Mouse (Mus musculus) MEL (cell line): ENCODE data around the gene Ctsw. TPM values are rescaled to one million over a fixed set of nuclear protein-coding genes. Genes with fewer than 3 reads are reported as not detected.
A peak's percentile ranks its signal among the peaks of the same experiment; 100 is the strongest.

Experiments used
- DNase-seq: peaks from one replicate; pipeline ENCODE4 v3.0.0; 2011; ENCODE audit warnings: low read depth, low spot score
- H3K27ac ChIP-seq: 2 replicates; pipeline ENCODE4 v1.5.1; 2012; ENCODE audit warnings: low read depth, mild to moderate bottlenecking, control low read depth, low read length, moderate library complexity; ENCODE audit not compliant: control insufficient read depth
- H3K27me3 ChIP-seq, 2 experiments: fragments of 150-350 bp in 1 of 2; sonication (generic) in 1 of 2; 2 replicates each; pipeline ENCODE4 v1.6.1; 2012; ENCODE audit warnings: low read length in 2 of 2, mild to moderate bottlenecking in 2 of 2, improper control_type of control experiment in 1 of 2, moderate library complexity in 1 of 2; ENCODE audit not compliant: insufficient read depth in 2 of 2, control insufficient read depth in 1 of 2
- H3K36me3 ChIP-seq, 2 experiments: 2 replicates each; pipeline ENCODE4 v1.6.1; 2012 to 2014; ENCODE audit warnings: low read length in 2 of 2, improper control_type of control experiment in 1 of 2, inconsistent platforms in 1 of 2, mild to moderate bottlenecking in 1 of 2; ENCODE audit not compliant: insufficient read depth in 2 of 2, control insufficient read depth in 1 of 2
- H3K4me1 ChIP-seq, 2 experiments: fragments of 150-350 bp in 1 of 2; sonication (generic) in 1 of 2; 2 replicates each; pipeline ENCODE4 v1.6.1; 2012; ENCODE audit warnings: low read length in 2 of 2, improper control_type of control experiment in 1 of 2, mild to moderate bottlenecking in 1 of 2; ENCODE audit not compliant: insufficient read depth in 2 of 2, control insufficient read depth in 1 of 2
- H3K4me3 ChIP-seq, 2 experiments: fragments of 150-350 bp in 1 of 2; sonication (generic) in 1 of 2; 2 replicates each; pipeline ENCODE4 v1.5.1; 2012; ENCODE audit warnings: low read depth in 2 of 2, low read length in 2 of 2, mild to moderate bottlenecking in 2 of 2, moderate library complexity in 2 of 2, control low read depth in 1 of 2, improper control_type of control experiment in 1 of 2; ENCODE audit not compliant: control insufficient read depth in 1 of 2, insufficient read depth in 1 of 2
- H3K79me2 ChIP-seq: 2 replicates; pipeline ENCODE4 v1.6.1; 2012; ENCODE audit warnings: mild to moderate bottlenecking, low read length, moderate library complexity; ENCODE audit not compliant: control insufficient read depth, poor library complexity, insufficient read depth
- H3K9ac ChIP-seq: 2 replicates; pipeline ENCODE4 v1.6.1; 2012; ENCODE audit warnings: low read depth, mild to moderate bottlenecking, control low read depth, low read length, moderate library complexity; ENCODE audit not compliant: control insufficient read depth, poor library complexity, severe bottlenecking
- H3K9me3 ChIP-seq: fragments of 150-350 bp; sonication (generic); replicated peaks from 2 replicates; pipeline ENCODE4 v1.6.1; 2012; ENCODE audit warnings: mild to moderate bottlenecking, low read length, improper control_type of control experiment, moderate library complexity; ENCODE audit not compliant: insufficient read depth
- BHLHE40 ChIP-seq: IDR thresholded peaks from 2 replicates; pipeline ENCODE4 v1.6.1; 2012; ENCODE audit warnings: low read depth, mild to moderate bottlenecking, inconsistent platforms, low read length, improper control_type of control experiment, borderline replicate concordance
- CHD1 ChIP-seq: IDR thresholded peaks from 2 replicates; pipeline ENCODE4 v1.6.1; 2012; ENCODE audit warnings: low read depth, mild to moderate bottlenecking, inconsistent platforms, low read length, improper control_type of control experiment
- CHD2 ChIP-seq: IDR thresholded peaks from 2 replicates; pipeline ENCODE4 v1.6.1; 2011; ENCODE audit warnings: low read length, improper control_type of control experiment
- CTCF ChIP-seq, 3 experiments: IDR thresholded peaks in 2 of 3; conservative IDR thresholded peaks in 1 of 3; 2 replicates each; pipeline ENCODE4 v1.5.1; 2011 to 2012; ENCODE audit warnings: low read length in 3 of 3, low read depth in 2 of 3, mild to moderate bottlenecking in 2 of 3, improper control_type of control experiment in 1 of 3, inconsistent platforms in 1 of 3, mixed read lengths in 1 of 3, moderate library complexity in 1 of 3; ENCODE audit not compliant: control insufficient read depth in 1 of 3, insufficient read depth in 1 of 3, poor library complexity in 1 of 3, severe bottlenecking in 1 of 3
- E2F4 ChIP-seq: IDR thresholded peaks from 2 replicates; pipeline ENCODE4 v1.6.1; 2011; ENCODE audit warnings: low read depth, low read length, improper control_type of control experiment, borderline replicate concordance
- ELF1 ChIP-seq: IDR thresholded peaks from 2 replicates; pipeline ENCODE4 v1.6.1; 2014; ENCODE audit warnings: low read depth, mild to moderate bottlenecking, inconsistent platforms, low read length, improper control_type of control experiment, moderate library complexity
- EP300 ChIP-seq, 2 experiments: IDR thresholded peaks; 2 replicates each; pipeline ENCODE4 v1.6.1; 2011; ENCODE audit warnings: improper control_type of control experiment in 2 of 2, low read length in 2 of 2, low read depth in 1 of 2, mild to moderate bottlenecking in 1 of 2
- ETS1 ChIP-seq: IDR thresholded peaks from 2 replicates; pipeline ENCODE4 v1.6.1; 2012; ENCODE audit warnings: low read depth, mild to moderate bottlenecking, inconsistent platforms, low read length, improper control_type of control experiment, moderate library complexity
- GABPA ChIP-seq: IDR thresholded peaks from 2 replicates; pipeline ENCODE4 v1.6.1; 2012; ENCODE audit warnings: low read depth, mild to moderate bottlenecking, inconsistent platforms, low read length, improper control_type of control experiment, moderate library complexity
- GATA1 ChIP-seq: IDR thresholded peaks from 2 replicates; pipeline ENCODE4 v1.6.1; 2011; ENCODE audit warnings: low read depth, low read length, improper control_type of control experiment
- HCFC1 ChIP-seq: IDR thresholded peaks from 2 replicates; pipeline ENCODE4 v1.6.1; 2012; ENCODE audit warnings: low read depth, mild to moderate bottlenecking, inconsistent platforms, low read length, improper control_type of control experiment, moderate library complexity
- JUND ChIP-seq: IDR thresholded peaks from 2 replicates; pipeline ENCODE4 v1.6.1; 2011; ENCODE audit warnings: low read depth, mild to moderate bottlenecking, improper control_type of control experiment, low read length
- KAT2A ChIP-seq: conservative IDR thresholded peaks from 2 replicates; pipeline ENCODE4 v1.6.1; 2012; ENCODE audit warnings: low read depth, low read length, improper control_type of control experiment, inconsistent platforms
- MAFK ChIP-seq: IDR thresholded peaks from 2 replicates; pipeline ENCODE4 v1.6.1; 2011; ENCODE audit warnings: low read depth, mild to moderate bottlenecking, low read length, improper control_type of control experiment, borderline replicate concordance
- MAX ChIP-seq: IDR thresholded peaks from 2 replicates; pipeline ENCODE4 v1.6.1; 2011; ENCODE audit warnings: low read length, improper control_type of control experiment
- MAZ ChIP-seq: IDR thresholded peaks from 2 replicates; pipeline ENCODE4 v1.6.1; 2012; ENCODE audit warnings: low read depth, mild to moderate bottlenecking, inconsistent platforms, low read length, improper control_type of control experiment
- MEF2A ChIP-seq: IDR thresholded peaks from 2 replicates; pipeline ENCODE4 v1.6.1; 2014; ENCODE audit warnings: low read depth, mild to moderate bottlenecking, inconsistent platforms, low read length, improper control_type of control experiment; ENCODE audit not compliant: poor library complexity, insufficient replicate concordance, severe bottlenecking; ENCODE audit errors: extremely low read depth
- MXI1 ChIP-seq: IDR thresholded peaks from 2 replicates; pipeline ENCODE4 v1.6.1; 2011; ENCODE audit warnings: mild to moderate bottlenecking, low read depth, low read length, improper control_type of control experiment
- MYB ChIP-seq: IDR thresholded peaks from 2 replicates; pipeline ENCODE4 v1.6.1; 2011; ENCODE audit warnings: mild to moderate bottlenecking, low read depth, low read length, improper control_type of control experiment
- MYC ChIP-seq: IDR thresholded peaks from 2 replicates; pipeline ENCODE4 v1.6.1; 2011; ENCODE audit warnings: low read depth, mild to moderate bottlenecking, low read length, improper control_type of control experiment, moderate library complexity
- NELFE ChIP-seq: IDR thresholded peaks from 2 replicates; pipeline ENCODE4 v1.6.1; 2011; ENCODE audit warnings: low read depth, low read length, improper control_type of control experiment
- NRF1 ChIP-seq: IDR thresholded peaks from 2 replicates; pipeline ENCODE4 v1.6.1; 2014; ENCODE audit warnings: low read depth, mild to moderate bottlenecking, inconsistent platforms, low read length, improper control_type of control experiment, moderate library complexity; ENCODE audit not compliant: poor library complexity, insufficient read depth, severe bottlenecking
- POLR2A ChIP-seq, 2 experiments: IDR thresholded peaks; 2 replicates each; pipeline ENCODE4 v1.6.1; 2011 to 2012; ENCODE audit warnings: low read length in 2 of 2, mild to moderate bottlenecking in 2 of 2, control low read depth in 1 of 2, improper control_type of control experiment in 1 of 2, low read depth in 1 of 2, moderate library complexity in 1 of 2; ENCODE audit not compliant: control insufficient read depth in 1 of 2, insufficient read depth in 1 of 2, poor library complexity in 1 of 2
- POLR2AphosphoS2 ChIP-seq: IDR thresholded peaks from 2 replicates; pipeline ENCODE4 v1.6.1; 2011; ENCODE audit warnings: low read length, improper control_type of control experiment
- RAD21 ChIP-seq: IDR thresholded peaks from 2 replicates; pipeline ENCODE4 v1.6.1; 2011; ENCODE audit warnings: mild to moderate bottlenecking, low read depth, low read length, improper control_type of control experiment
- RCOR1 ChIP-seq: IDR thresholded peaks from 2 replicates; pipeline ENCODE4 v1.6.1; 2012; ENCODE audit warnings: low read depth, mild to moderate bottlenecking, inconsistent platforms, low read length, improper control_type of control experiment
- SMC3 ChIP-seq: IDR thresholded peaks from 2 replicates; pipeline ENCODE4 v1.6.1; 2011; ENCODE audit warnings: low read depth, low read length, improper control_type of control experiment
- TAL1 ChIP-seq: IDR thresholded peaks from 2 replicates; pipeline ENCODE4 v1.6.1; 2012; ENCODE audit warnings: mild to moderate bottlenecking, inconsistent platforms, low read length, moderate library complexity, mixed read lengths
- TBP ChIP-seq: IDR thresholded peaks from 2 replicates; pipeline ENCODE4 v1.8.0; 2011; ENCODE audit warnings: low read depth, low read length, improper control_type of control experiment
- TCF12 ChIP-seq: IDR thresholded peaks from 2 replicates; pipeline ENCODE4 v1.6.1; 2014; ENCODE audit warnings: low read depth, mild to moderate bottlenecking, inconsistent platforms, low read length, improper control_type of control experiment, moderate library complexity
- UBTF ChIP-seq: IDR thresholded peaks from 2 replicates; pipeline ENCODE4 v1.6.1; 2012; ENCODE audit warnings: low read depth, mild to moderate bottlenecking, inconsistent platforms, low read length, improper control_type of control experiment, moderate library complexity, borderline replicate concordance; ENCODE audit not compliant: insufficient read depth
- USF1 ChIP-seq: IDR thresholded peaks from 2 replicates; pipeline ENCODE4 v1.6.1; 2014; ENCODE audit warnings: low read depth, mild to moderate bottlenecking, inconsistent platforms, low read length, improper control_type of control experiment, moderate library complexity
- USF2 ChIP-seq, 2 experiments: IDR thresholded peaks; 2 replicates each; pipeline ENCODE4 v1.6.1; 2011 to 2012; ENCODE audit warnings: improper control_type of control experiment in 2 of 2, low read length in 2 of 2, borderline replicate concordance in 1 of 2, inconsistent platforms in 1 of 2, low read depth in 1 of 2, mild to moderate bottlenecking in 1 of 2; ENCODE audit not compliant: insufficient read depth in 1 of 2
- ZC3H11A ChIP-seq: IDR thresholded peaks from 2 replicates; pipeline ENCODE4 v1.6.1; 2012; ENCODE audit warnings: low read depth, mild to moderate bottlenecking, inconsistent platforms, low read length, improper control_type of control experiment
- ZKSCAN1 ChIP-seq: IDR thresholded peaks from 2 replicates; pipeline ENCODE4 v1.6.1; 2012; ENCODE audit warnings: low read depth, mild to moderate bottlenecking, inconsistent platforms, low read length, improper control_type of control experiment, moderate library complexity
- ZMIZ1 ChIP-seq: IDR thresholded peaks from 2 replicates; pipeline ENCODE4 v1.6.1; 2012; ENCODE audit warnings: low read depth, mild to moderate bottlenecking, inconsistent platforms, low read length, improper control_type of control experiment, moderate library complexity
- ZNF384 ChIP-seq: IDR thresholded peaks from 2 replicates; pipeline ENCODE4 v1.6.1; 2012; ENCODE audit warnings: low read depth, mild to moderate bottlenecking, inconsistent platforms, low read length, improper control_type of control experiment
- polyA plus RNA-seq, 2 experiments: library from polyadenylated mRNA; stranded (reverse) in 1 of 2; unstranded in 1 of 2; fragments of >175 nt in 1 of 2; fragments of >200 nt in 1 of 2; gene quantifications; 2 replicates each; pipeline versions ENCODE4 v1.2.1 to v1.2.4; 2012; ENCODE audit warnings: low replicate concordance in 2 of 2, low read depth in 1 of 2; ENCODE audit not compliant: insufficient read length in 2 of 2, insufficient read depth in 1 of 2, missing spikeins in 1 of 2
- total RNA-seq: library from RNA; depleted of rRNA; stranded (reverse); fragments of 300-350 nt; gene quantifications from 2 replicates; pipeline ENCODE4 v1.2.3, GENCODE M21; 2012

Ctsw gene
- total and polyA plus RNA-seq, 3 experiments = 0.15 to 0.39 TPM; not detected in 1

DNA sequence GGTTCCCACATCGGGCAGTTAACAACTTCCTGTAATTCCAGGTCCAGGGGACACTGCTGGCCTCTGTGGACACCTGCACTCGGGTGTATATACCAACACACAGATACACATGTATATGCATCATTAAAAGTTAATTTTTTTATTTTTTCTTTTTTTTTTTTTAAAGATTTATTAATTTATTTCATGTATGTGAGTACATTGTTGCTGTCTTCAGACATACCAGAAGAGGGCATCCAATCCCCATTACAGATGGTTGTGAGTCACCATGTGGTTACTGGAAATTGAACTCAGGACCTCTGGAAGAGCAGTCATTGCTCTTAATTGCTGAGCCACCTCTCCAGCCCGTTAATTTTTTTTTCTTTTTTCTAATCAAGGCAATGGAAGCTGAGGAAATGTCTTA is 4.5 kb upstream of the Ctsw start:
- TF ChIP-seq UBTF (no peak), GATA1 (no peak), SMC3 (peak; percentile 22; the same call in 1 of the 2 replicates), TBP (no peak), POLR2A (IDR thresholded peaks at IDR 0.05; ENCODE audit: control insufficient read depth in 1 of 2, insufficient read depth in 1 of 2, low read depth in 1 of 2, low read length in 2 of 2, poor library complexity in 1 of 2) (no peak), TAL1 (no peak), GABPA (no peak), RAD21 (peak; percentile 56), MEF2A (no peak), ZC3H11A (no peak), ZNF384 (peak; percentile 56), MYC (peak; percentile 86), MYB (no peak), ELF1 (no peak), CHD2 (no peak), MAFK (no peak), ZKSCAN1 (no peak), CHD1 (no peak), USF2 (IDR thresholded peaks at IDR 0.05; ENCODE audit: borderline replicate concordance in 1 of 2, insufficient read depth in 1 of 2, low read depth in 1 of 2, low read length in 2 of 2) (no peak), HCFC1 (no peak), NRF1 (no peak), NELFE (no peak), MXI1 (no peak), POLR2AphosphoS2 (no peak), MAZ (no peak), ETS1 (no peak), TCF12 (no peak), RCOR1 (no peak), USF1 (no peak), KAT2A (no peak), MAX (0 out of 2 replicates have a peak, but pooled peaks have one; percentile 3), ZMIZ1 (no peak), E2F4 (no peak), CTCF (IDR thresholded peaks at IDR 0.05 in 2 of 3, conservative IDR thresholded peaks at IDR 0.05 in 1 of 3; ENCODE audit: control insufficient read depth in 1 of 3, insufficient read depth in 1 of 3, low read depth in 2 of 3, low read length in 3 of 3, poor library complexity in 1 of 3, severe bottlenecking in 1 of 3) (peak; percentile 8 to 48 (median 9); a peak in 3 of 6 replicates), EP300 (IDR thresholded peaks at IDR 0.05; ENCODE audit: low read depth in 1 of 2, low read length in 2 of 2) (no peak), BHLHE40 (no peak), JUND (0 out of 2 replicates have a peak, but pooled peaks have one; percentile 49)

More for the DNA sequence above, 4.5 kb upstream of the Ctsw start:
- Histone ChIP-seq H3K9me3 (no peaks in the 10 kb centered on the region), H3K36me3 (peaks cover 0 to 4% of the 10 kb centered on the region in 2 experiments; a peak in 2 of 4 replicates), H3K79me2 (no peaks in the 10 kb centered on the region; the same call in 1 of the 2 replicates), H3K9ac (no peak overlapping the region; the same call in 1 of the 2 replicates), H3K27me3 (no peaks in the 10 kb centered on the region), H3K27ac (peak overlapping the region; percentile 72), H3K4me3 (no peak overlapping the region), H3K4me1 (peaks cover 0 to 10% of the 10 kb centered on the region in 2 experiments; a peak in 1 of 4 replicates)
- DNase-seq = peak; percentile 73
